Mouse (Mus musculus) ZHBTc4 (cell line): ENCODE results near the gene Tarm1.

Experiments used
- DNase-seq: peaks from one replicate; pipeline ENCODE4 v3.0.0-alpha.2; 2011; ENCODE audit warnings: low read depth, low spot score

The Tarm1 gene

DNA sequence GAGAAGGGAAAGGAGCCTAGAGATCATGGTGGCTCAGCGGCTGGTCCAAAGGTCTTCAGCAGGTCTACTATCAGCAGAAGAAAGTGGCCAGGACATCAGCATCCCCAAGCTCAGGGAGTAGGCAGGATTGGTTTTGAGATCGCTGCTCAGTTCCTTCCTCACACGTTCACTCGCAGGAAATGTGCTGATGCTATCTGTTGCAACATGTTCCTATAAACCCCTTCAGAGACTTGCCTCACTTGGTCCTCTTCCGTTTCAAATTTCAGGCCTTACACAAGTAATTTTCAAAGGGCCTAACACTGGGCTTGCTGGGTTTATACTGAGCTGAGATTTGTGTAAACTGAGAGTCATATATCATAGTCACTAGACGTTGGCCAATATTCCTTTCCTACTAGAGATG, at the start of gene Tarm1:
Gene Tarm1, minus strand, starts transcription at position 186 of the 400 bp plus-strand sequence.
- no peak for DNase-seq

DNA sequence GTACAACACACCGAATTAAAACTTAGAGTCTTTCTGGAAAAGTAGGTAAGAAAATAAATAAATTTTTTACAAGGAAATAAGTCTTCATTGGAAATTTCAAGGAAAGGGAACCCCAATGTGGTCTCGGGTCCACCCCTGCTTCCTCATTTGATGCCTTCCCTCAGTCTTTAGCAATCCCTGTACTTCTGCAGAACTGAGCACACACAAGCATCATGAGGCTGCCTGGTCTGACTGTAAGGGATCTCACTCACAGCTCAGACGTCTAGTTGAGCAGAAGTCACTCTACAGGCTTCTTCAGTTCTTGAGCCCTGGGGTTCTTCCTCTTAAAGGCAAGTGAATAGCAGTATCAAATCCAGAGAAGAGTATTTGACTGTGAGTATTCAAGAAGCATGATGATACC, 3.5 kb upstream of the Tarm1 start:
- DNase-seq, result no peak

DNA sequence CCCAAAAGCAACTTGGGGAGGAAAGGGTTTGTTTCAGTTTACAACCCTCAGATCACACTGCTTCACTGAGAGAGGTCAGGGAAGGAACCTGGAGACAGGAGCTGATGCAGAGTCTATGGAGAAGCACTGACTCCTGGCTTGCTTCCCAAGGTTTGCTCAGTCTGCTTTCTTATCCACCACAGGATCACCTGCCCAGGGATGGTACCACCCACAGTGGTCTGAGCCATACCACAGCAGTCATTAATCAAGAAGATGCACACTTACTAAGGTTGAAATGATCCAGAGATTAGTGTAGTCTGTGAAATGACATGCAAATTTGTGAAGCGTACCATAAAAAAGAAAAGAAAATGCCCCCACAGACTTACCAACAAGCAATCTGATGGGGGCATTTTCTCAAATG, 2.0 kb downstream of the Tarm1 start:
- DNase-seq, result no peak

DNA sequence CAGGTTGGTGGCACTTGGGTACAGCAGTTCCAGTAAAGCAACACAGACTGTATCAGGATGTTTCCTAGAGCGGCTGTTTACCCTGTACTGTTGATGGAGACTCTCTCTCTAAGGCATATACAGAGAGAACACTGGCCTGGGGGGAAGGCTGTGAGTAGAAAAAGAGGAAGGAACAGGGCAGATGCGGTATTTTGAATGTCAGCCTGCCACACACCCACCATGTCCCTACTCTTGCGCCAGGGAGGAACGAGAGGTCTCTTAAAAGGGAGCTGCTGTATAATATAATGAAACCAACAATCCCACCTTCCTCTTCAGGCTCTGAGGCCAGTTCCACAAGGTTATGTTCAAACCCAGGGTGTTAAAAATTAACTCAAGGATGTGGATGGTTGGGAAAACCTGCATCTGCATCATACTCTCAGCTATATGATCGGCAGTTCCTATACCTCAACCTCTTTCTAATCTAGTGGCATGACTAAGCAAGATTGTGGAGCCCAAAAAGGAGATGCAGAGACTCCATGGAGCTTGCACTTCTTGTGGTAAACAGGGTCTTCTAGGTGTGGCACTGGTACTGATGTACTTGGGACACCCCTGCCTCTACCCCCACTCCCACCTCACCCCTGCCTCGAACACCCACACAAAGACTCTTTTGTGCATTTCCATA, 20.3 kb downstream of the Tarm1 start:
- no peak for DNase-seq

DNA sequence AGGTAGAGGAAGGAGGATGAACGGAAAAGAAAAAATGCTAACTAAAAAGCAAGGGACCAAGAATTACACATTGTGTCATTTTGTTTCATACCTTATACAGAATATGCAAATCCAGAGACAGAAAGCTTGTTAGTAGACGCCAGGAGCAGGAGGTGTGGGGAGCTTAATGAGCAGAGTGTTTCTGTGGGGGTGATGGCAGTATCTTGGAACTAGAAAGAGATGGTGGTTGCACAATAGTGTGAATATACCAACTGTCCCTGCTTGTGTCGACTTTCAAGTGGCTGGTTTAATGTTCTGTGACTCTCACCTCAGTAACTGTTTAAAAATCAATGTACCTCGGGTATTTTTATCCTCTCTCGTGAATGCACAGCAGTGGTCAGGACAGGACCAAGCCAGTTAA, 25.7 kb downstream of the Tarm1 start:
- no peak for DNase-seq

DNA sequence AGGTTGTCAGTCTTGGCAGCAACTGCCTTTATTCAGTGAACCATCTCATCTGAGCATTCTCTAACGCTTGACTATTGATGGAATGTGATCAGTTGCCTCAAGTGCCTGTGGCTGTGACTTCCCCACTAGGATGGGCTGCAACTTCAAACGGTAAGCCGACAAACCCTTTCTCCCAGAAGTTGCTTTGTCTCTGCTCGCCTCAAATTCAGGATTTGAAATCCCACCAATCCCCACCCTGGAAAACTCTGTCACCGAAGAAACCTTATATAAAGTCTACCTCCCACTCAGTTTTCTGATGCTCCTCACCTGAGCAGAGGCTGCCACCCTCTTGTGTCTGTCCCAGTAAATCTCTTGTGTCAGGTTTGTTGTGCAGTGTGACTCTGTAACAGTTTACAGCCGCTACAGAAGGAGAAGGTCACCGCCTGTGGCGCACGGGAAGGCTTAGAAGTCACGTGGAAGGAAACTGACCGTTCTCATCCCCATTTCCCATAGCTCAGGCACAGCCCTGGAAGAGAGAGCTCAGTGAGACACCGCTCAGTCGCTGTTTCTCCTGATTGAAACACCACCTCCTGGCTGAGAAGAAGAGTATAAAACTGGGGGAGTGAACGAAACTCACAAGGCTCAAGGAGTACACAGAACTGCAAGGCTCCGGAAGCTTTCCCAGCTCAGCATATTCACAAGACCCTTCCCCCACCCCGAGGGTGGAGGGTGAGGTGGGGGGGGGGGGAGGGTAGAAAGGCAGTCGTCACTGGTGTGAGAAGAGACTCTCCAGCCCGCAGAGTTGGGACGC, 27.9 kb downstream of the Tarm1 start:
- peak; percentile 93 for DNase-seq

DNA sequence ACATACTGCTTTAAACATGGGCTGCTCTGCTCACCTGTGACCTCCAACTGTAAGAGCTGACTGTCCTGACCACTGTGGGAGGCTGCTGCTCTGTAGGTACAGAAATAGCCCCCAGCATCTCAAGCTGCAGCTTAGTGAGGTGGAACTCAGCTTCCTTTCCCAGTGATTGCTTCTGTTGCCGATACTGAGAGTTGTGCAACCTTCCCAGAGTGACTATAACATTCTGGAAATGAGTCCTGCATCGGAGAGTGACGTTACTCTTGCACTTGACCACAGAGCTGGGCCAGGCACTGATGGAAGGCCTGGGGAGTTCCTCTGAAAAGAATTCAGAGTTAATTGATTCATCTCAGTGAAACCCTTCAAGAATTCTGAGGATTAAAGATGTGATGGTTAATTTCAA, 29.6 kb downstream of the Tarm1 start:
- no peak for DNase-seq

DNA sequence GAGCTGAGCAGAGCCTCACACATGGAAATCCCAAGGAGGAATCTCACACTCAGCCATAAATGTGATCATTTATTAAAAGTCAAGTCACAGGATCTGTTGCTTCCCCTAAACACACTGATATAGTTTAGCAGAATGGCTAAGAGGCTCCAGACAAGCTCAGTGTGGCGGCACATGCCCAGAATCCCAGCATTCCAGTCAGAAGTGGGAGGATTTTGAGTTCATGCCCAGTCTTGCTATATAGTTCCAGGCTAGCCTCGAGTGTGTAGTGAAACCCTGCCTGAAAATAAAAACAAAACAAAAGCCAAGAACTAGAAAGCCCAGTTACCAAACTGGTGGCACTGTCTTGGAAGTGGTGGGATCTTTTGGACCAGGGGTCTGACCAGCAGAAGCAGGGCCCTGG, 33.8 kb downstream of the Tarm1 start:
- DNase-seq, result no peak

DNA sequence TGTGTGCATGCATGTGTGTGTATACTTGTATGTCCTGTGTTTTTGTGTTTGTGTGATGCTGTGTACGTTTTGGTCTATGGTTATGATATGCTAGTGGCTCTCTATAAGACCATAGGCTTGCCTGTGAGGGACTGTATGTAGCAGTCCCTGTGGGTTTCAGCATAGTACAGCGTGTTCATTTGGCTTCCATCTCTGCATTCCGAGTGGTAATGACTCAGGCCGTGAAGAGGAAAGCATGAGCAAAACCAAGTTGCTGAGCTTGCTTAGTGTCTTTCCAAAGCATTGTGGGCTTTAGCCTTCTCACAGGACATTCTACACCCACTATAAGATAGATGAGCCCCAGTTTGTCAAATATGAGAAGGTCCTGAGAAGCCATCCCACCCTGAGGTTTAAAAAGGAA, 39.1 kb downstream of the Tarm1 start:
- no peak for DNase-seq

DNA sequence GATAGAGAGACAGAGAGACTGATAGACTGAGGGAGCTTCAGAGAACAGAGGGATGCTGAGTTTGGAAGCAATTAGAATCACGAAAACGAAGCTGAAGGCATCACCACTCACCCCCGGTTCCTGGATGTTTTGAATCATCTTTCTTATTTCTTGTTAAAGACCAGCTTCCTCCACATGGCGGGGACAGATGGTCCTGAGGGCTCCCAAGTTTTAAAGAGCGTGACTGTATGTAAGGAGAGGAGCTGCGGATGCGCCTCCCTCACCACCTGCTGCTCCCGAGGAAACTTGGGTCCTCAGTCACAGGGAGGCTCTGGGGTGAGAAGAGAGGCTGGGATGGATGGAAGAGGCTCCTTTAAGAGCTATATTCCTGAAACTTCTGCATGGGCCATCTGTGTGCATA, 42.2 kb downstream of the Tarm1 start:
- no peak for DNase-seq

DNA sequence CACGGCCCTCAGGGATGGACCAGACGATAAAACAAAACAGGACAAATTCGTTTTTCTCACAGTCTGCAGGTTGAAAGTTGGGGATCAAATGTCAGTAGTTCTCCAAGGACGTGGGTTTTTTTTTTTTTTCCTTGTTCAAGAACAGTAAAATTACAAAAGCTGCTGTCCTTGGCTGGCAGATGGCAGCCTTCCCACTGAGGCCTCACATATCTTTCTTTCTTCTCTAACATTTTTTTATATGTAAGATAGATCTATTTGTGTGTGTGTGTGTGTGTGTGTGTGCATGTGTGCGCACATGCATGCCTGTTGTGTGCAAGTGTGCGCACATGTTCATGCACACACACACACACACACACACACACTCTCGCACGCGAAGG, 44.6 kb downstream of the Tarm1 start:
- no peak for DNase-seq

DNA sequence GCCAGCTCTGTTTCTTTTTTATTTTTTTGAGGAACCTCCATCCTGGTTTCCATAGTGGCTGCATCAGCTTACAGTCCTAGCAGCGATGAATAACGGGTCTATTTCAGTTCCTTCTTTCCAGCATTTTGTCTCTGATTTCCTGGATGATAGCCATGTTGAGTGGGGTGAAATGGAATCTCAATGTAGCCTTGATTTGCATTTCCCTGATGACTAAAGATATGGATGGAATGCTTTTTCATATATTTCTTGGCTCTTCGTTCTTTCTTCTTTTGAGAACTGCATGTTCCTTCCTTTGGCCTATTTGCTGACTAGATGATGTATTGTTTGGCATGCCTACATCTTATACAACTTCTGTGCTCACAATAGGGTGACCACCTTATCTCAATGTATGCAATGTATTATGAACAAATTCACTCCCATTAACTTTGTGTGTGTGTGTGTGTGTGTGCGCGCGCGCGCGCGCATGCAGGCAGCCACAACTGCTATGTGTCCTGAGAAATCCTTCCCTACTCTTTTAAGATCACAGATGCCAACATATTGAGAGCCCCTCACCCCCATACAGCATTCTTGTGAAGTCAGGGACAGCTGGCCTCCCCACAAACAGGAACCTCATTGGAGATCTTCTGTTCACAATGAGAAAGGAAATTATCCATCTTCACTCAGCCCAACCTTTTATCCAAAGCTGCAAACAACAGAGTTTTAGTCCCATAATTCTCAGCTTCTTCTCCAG, 45.1 kb downstream of the Tarm1 start:
- DNase-seq, result no peak

DNA sequence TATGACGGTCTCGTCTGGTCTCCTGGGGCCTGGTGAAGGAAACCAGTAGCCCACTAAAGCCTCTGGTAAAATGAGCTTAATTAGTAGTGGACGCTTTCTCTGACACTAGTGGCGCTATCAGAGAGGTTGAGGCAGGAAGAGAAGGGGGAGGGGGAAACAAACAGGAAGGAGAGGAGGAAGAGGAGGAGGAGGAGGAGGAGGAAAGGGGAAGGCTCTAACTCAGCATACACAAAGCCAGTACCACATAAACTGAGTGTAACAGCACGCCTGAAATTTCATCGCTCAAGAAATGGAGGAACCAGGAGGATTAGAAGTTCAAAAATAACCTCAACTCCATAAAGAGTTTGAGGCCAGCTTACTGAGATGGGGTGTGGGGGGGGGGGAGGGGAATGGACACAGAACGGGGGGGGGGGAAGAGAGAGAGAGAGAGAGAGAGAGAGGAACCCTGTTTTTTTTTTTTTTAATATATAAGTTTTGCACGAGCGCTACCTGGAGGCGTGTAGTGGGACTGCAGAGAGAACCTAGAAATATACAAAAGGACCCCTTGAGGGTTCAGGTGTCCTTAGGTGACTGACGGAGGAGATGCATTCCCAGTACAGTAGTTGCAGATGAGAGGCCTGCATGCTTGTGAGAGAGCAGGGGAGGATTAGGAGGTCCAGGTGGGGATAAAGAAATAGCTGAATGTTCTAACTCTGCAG, 48.8 kb downstream of the Tarm1 start:
- DNase-seq, result peak; percentile 44

DNA sequence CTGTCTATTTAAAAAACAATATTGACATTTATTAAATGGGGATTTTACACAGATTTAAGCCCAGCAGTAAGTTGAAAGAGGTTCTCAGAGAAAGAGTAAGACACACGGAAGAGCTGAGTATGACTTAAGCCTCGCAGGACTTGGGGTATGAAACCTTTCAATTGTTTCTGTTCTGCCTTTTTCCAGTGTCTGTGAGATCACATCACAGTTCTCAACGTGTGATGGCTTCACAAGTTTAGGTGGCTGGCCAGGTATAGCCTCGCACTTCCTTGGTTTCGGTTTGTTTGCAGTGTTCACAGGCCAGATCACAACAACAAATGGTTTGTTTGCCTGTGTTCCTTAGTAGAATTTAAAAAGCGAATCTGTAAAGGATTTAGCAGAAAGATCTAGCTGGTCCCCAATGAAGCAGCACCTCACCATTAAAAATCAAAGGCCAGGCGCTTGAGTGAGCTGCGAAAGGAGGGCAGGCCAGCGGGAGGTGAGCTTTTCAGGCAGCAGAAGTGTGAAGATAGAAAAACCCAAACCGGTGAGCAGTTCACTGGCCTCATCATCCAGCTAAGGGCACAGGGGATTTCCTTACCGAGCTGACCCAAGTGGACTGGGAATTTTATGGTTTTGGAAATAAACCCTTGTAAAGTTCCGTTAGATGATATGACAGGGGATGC, 49.5 kb downstream of the Tarm1 start:
- no peak for DNase-seq

DNA sequence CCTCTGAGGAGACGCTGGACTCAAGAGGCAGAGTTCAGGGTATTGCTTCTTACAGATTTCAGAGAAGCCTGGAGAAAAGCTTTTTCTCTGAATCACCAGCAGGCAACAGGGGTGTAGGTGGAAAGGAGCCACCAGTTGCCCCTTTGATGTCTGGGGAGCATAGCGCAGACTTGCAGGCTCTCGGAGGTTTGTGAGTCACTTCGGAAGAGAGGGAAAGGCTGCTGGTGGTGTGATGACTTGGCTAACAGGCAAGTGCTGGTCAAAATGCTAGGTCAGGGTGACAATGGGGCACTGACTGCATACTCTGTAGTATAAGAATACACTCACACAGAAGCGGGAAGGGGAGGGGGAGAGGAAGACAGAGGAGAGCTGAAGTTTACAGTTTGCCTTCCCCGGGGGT, 51.3 kb downstream of the Tarm1 start:
- DNase-seq, result no peak

DNA sequence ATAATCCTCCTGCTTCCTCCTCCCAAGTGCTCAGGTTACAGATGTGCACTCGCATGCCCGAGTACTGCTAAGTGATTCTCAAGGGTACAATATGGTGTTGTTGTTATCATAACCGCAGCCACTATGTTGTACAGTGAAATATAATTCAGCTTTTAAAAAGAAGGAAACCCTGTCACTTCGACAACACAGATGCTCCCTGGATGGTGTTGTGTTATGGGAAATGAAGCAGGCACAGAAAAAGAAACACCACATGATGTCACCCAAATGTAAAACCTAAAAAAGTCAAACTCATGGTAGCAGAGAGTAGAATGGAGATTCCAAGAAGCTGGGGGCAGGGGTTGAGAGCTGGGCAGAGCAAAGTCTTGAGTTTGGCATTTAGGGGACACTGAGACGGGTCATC, 51.8 kb downstream of the Tarm1 start:
- no peak for DNase-seq

DNA sequence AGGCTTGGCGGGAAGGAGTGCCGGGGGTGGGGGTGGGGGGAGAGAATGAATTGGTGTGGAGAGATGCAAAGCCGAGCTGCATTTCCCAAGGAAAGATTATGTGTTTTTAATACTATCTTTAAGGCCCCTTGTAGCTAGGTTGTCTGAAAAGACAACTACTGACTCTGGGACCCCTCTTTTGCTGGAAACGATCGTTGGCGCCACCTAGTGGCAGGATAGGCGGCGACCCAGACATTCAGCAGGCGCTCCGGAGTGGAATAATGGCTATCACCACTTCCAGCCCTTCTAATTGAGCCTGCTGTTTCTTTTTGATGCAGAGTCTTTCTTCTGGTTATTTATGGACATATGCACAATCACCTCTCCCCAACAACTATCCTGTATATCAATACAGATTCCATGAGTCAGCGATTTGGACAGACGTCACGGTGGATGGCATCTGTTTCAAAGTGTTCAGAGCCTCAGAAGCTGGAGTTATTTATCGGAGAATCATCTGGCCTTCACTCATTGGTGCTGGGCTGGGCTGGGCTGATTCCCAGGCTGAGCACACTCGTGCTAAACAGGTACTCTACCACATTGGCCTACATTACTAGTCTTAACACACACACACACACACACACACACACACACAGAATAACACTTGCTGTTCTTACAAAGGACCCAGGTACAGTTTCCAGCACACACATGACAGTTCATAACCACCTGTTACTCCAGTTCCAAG, 53.5 kb downstream of the Tarm1 start:
- peak; percentile 83 for DNase-seq

DNA sequence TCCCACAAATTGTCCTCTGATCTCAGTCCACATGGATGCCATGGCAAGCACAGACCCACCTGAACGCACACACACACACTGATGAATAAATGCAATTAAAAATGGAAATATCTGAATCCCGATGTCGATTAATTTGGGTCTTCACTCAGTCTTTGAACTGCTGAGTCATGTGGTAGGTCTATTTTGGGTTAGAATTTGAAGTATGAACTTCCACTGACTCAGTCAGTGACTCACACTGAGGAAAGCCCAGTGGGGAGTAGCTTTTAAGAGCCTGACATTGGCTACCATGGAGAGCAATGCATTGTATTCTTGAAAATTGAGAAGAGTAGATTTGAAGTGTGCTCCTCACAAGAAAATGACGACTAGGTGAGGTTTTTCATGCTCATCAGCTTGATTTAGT, 55.4 kb downstream of the Tarm1 start:
- no peak for DNase-seq

DNA sequence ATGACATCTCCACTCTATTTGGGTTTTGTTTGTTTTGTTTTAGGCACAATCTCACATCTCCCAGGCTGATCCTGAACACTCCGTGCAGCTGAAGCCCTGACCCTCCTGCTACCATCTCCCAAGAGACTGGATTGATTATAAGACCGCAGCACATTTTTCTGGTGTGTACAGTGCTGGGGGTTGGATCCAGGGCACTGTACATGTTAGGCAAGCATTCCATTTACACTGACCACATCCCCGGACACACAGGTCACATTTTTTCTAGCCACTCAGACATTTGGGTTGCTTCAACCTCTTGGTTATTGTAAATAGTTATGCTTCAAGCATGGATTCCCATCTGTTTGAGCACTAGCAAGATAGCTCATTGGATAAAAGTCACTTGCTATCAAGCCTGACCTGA, 55.8 kb downstream of the Tarm1 start:
- no peak for DNase-seq

DNA sequence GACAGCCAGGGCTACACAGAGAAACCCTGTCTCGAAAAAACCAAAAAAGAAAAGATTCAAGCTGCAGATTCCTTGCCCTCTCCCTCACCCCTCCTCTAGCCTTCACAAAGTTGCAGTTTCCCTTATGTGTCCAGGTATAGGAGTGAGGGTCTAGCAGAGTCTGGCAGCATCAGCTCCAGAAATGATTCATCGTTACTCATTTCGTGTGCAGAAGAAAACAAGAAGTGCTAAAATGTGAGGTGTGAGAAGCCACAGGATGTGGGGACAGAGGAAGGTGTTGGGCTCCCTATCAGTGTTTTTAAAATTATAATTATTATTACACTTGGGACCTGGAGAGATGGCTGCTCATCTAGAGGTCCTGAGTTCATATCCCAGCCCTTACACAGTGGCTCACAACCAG, 57.7 kb downstream of the Tarm1 start:
- no peak for DNase-seq

DNA sequence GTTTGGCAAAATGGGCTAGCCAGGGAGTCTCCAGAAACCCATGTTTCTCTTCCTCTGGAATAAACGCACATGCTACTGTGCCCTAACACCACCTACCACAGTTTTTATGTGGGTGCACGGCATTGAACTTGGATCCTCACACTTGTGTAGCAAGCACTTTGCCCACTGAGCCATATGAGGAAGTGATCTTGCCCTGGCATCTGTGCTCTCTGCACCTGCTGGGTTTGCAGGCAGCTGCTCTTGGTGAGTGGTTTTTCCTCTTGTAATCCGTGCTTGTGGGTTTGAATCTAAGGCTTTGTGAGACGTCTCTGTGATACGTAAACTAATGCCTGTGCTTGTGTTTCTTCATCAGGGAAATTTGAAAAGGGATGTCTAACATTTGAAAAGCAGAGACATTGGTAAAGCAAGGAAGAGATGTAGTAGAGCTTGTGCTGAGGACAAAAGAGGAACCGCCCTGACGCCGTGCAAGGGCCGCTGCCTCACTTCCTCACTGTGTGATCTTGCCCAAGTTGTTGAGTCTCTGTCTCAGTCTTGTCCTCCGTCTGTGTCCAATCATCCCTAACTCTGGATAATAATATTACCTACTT, 59.9 kb downstream of the Tarm1 start:
- DNase-seq, result no peak
